Mouse (Mus musculus) frontal cortex, postnatal 14 days (tissue): ENCODE measurements around the gene Ctdnep1.
"Not testable (repeated sequence)": the region's sequence is repeated elsewhere in the genome, so short reads cannot be mapped to it uniquely, and the experiment has no call there.

Source experiments
- DNase-seq, 2 experiments: peaks; one replicate each; pipeline ENCODE4 v3.0.0; 2022; ENCODE audit warnings: low spot score in 2 of 2

Ctdnep1 gene

DNA sequence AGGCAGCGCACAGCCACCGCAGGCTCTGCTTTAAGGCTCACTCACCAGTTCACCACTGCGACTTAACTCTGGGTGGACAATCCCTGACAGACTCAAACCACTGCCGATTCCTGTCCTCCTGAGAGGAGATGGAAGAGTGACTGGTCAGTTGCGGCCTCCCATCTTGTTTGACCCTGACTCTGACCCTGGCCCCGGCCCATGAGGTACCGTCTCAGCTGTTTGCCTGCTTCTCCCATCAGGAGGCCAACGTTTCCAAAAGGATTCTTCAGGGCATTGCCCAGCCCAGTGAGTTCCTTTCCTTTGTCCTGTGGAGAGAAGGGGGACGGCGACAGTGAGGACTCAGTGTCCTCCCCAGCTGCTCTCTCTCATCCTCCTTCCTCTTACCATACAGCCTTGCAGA lies 30.0 kb downstream of the Ctdnep1 start:
- DNase-seq: no peak

DNA sequence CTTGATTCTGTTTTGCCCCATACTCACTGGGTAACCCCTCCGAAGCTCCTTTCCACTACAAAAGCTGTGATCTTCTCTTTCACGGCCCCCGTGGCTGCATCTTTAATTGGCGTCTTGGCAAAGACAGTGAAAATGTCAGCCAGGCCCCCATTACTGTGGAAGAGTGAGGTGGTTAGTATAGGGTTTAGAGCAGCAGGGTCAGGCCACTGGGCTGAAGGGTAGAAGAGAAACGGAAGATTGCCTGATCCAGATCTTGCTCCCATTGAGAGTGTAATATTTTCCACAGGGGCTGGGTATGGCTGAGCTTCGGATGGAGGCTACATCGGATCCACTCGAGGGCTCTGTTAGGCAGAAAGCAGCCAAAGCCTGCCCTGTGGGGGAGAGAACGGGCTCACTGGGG lies 32.0 kb downstream of the Ctdnep1 start:
- no peak for DNase-seq

DNA sequence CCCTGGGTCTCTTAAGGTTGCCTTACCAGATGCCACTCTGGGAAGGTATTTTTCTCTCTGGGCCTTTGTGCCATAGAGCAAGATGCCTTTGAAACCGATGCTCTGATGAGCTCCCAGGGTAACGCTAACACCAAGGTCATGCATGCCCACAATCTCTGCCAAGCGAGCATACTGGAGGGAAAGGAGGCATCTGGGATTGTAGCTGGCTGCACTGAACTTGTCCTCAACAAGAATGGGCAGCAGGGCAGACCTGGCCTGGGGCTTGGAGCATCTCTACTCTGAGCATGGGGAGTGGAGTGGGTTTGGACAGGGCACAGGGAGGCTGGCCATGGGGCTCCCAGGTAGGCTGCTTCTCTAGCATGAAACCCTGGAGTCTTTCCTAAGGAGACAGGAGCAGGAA lies 32.5 kb downstream of the Ctdnep1 start:
- no peak for DNase-seq

DNA sequence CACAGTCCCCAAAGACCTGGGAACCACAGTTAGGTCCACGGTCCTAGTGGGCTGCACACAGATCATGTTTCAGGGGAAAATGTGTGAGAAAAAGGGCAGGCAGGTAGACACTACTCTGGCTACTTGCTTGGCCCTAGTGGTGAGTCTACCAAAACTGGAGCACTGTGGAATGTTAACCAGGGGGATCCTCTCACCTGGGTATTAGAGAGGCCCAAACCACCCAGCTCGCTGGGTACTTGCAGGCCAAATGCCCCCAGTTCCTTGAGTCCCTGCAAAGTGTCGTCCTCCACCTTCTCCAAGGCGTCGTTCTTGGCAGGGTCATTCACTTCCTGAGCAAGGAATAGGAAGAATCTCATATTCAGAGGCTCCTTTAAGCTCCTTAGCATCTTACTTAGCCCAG lies 33.1 kb downstream of the Ctdnep1 start:
- DNase-seq: no peak

DNA sequence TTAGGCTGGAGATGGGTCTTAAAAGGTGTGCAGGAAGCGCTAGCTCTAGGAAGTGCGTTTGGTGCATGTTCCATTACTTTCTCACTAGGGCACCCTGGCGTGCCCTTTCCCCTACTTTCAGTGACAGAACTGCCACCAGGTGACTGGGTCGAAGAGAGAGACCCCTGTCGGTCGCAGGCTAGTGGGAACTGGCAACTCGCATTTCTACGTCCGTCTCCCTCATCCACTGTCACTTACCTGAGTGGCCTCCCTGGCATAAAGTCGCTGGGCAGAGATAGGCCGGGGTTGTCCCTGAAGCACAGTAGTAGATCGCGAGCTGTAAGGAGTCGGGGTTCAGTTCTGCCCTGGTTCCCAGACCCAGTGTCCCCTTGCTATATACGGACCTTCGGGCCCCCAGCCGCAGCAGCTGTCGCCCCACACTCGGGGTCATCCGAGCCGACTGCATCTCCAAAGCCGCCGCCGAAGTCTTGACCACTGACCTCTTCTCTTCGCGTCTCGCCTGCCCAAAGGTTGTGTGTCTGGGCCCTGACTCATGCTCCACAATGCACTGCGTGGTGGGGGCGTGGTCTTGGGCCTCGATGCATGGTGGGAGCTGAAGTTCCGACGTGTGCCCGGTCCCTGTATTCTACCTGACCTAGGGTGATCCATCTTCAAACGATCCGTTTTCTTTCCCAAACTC lies 34.1 kb downstream of the Ctdnep1 start, which contains the start of gene Acadvl:
Acadvl (minus strand) TSS at position 532 of the 679 bp plus-strand sequence.
- DNase-seq: peak; percentile 74 to 81

DNA sequence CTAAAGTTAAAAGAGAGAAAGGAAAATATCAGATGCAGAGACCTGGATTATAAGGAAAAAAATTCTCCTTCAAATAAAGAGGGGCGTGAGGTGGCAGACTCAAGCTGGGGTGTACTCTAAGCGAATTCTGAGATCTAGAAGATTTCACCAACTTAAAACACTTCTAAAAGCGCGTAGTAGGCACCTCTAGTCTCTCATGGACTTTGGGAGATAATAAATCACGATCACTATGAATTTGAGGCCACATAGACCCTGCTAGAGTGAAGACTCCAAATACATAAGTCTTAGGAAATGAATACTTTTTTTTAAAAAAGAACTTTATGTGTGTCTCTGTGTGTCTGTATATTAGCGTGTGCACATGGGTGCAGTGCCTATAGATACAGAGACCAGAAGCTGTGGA lies 34.7 kb downstream of the Ctdnep1 start:
- DNase-seq: no peak

DNA sequence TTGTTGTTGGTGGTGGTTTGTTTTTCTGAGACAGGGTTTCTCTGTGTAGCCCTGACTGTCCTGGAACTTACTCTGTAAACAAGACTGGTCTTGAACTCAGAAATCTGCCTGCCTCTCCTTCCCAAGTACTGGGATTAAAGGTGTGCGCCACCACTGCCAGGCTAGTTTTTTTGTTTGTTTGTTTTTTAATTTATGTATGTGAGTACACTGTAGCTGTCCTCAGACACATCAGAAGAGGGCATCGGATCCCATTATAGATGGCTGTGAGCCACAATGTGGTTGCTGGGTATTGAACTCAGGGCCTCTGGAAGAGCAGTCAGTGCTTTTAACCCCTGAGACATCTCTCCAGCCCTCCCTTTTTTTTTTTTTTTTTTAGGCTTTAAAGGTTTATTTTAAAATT lies 35.2 kb downstream of the Ctdnep1 start:
- DNase-seq: not testable (repeated sequence)

DNA sequence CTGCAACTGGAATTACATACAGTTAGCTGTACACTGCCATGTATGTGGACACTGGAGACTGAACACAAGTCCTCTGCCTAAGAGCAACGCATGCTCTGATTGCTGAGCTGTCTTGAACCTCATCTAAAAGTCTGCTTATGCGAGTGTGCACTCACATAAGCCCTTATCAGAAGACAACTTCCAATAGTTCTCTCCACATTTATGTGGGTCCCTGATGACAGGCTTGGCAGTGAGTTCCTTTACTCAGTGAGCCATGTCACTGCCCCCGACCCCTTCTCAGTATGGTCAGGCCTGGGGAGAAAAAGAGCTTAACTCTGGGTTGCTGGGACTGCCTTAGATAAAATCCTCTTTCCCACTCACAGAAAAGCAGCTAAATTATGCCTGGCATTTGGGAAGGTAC lies 35.7 kb downstream of the Ctdnep1 start, which contains the start of gene Dlg4:
Dlg4 (plus strand) TSS at position 274 of the 400 bp plus-strand sequence.
- DNase-seq: no peak

DNA sequence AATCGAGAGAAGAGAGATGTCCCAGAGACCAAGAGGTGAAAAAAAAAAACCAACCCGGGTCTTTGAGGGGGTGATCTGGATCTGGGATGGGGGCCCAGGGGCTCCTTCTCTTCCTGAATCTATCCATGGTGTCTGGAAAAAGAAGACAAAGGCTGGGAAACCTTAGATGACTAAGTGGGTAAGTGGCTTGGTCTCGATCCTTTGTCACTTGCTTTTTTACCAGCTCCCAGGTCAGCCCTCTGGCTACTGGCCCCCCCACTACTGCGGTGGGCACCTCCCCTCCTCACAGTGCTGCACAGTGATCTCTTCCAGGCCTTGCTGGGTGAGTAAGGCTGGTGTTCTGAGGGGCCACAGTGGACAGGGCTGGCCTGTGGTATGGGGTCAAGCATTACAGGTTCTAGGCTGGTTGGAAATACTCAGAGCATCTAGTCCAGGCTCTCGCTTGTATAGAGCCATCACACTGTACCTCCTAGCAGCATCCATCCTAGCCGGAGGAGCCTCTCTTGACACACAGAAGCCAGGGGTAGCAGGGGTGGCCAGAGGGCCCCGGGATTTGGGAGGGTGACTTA lies 36.3 kb downstream of the Ctdnep1 start:
- DNase-seq: no peak

DNA sequence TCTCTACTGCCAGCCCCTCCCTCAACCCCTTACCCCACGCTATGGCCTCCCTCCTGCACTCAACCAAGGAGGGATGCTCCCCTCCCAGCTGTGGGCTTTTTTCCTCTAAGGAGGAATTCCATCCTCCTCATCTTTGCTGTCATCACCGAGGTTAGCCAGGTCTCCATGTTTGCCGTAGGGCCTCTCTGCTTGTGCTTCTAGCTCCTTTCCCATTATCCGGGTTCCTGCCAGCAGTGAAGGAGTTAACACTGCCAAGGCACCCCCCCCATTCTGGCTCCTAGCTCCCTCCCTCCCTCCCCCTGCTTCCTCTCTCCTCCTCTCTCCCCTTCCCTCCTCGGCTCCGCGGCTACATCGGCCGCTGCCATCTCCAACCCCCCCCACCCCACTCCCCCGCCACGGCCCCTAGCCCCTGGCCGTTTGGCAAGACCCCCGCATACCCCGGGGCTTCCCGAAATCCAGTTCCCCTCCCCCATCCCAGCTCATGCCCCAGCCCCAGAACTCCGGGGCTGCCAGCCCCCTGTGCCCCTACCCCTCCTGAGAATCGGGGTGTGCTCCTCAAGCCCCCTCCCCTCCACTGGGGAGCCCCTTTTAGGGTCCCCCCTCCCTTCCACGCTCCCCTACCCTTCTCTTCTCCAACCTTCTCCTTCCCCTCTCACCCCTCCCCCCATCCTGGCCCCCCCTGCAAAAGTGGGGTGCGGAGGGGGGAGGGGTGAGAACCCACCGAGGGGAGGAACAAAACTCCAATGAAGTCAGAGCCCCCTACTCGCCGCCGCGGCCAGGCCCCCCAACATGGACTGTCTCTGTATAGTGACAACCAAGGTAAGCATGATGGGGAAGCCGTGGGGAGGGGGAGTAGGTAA lies 37.4 kb downstream of the Ctdnep1 start:
- DNase-seq: peak in 1 of 2 experiments; percentile 65

DNA sequence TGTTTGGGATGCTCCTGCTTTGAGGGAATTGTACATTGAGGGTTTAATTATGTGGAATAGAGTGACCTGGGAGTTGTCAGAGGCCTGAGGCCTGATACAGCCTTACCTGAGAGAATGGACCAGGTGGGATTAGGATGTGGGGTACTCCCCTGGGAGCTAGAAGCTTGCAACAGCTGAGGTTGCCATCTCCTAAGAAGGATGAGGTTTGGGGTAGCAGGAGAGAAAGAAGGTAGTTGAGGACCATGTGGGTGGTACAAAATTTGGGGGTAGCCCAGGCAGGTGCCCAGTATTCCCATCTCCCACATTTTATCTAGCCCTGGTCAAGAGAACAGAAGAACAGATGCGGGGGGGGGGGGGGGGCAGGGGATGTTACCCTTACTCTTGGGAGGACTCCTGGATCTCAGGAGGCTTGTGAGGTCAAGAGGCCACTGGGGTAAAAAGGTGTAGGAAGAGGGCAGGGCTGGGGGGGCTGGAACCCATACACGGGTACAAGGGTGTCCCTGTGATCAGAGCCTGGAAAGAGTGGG lies 38.6 kb downstream of the Ctdnep1 start:
- no peak for DNase-seq

DNA sequence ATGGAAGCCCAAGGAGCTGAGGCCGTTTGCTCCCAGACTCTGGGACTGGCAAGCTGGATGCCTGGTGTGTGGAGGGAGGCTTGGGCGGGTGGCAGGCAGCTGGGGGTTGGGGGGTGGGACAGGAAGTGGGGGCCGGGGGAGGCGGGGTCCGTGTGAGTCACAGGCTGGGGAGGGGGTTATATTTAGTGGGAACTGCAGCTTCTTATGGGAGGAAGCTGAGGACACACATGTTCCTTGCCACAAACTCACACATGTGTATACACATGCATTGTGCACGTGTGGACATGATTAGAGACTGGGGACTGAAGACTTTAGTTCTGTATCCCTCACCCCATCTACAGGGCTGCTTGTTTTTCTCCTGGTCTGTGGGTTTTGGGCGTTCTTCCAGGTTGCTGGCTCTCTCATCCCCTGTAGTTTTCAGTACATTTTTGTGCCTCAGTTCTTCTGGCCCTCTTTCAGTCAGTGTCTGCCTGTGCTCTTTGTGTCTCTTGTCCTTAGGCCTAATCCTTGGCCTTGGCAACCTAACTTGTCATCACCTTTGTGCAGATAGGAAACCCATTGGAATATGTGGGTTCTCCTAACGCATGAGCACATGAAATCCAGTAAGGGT lies 39.2 kb downstream of the Ctdnep1 start:
- DNase-seq: no peak

DNA sequence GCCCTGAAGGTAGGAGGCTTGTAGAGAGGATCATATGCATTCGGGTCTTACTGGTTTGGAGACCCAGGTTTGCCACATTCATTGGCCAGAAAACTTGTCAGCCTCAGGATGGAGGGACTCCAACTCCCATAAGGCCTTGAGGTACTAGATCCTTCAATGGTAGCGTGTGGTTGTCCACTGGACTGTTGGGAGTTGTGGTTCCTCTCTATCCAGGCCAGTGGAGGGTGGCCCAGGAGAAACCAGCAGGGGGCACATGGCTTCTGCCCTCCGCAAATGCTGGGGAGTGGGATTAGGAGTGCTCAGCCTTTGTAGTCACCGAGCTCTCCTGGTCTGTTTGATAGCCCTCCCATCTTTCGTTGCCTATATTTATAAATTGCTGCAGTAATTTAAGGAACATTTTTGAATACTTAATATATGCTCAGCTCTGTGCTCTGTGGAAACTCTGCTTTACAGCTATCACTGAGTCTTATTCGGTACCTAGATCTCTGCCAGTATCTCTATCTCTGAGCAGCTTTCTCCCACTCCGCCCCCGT lies 39.8 kb downstream of the Ctdnep1 start:
- DNase-seq: peak in 1 of 2 experiments; percentile 78

DNA sequence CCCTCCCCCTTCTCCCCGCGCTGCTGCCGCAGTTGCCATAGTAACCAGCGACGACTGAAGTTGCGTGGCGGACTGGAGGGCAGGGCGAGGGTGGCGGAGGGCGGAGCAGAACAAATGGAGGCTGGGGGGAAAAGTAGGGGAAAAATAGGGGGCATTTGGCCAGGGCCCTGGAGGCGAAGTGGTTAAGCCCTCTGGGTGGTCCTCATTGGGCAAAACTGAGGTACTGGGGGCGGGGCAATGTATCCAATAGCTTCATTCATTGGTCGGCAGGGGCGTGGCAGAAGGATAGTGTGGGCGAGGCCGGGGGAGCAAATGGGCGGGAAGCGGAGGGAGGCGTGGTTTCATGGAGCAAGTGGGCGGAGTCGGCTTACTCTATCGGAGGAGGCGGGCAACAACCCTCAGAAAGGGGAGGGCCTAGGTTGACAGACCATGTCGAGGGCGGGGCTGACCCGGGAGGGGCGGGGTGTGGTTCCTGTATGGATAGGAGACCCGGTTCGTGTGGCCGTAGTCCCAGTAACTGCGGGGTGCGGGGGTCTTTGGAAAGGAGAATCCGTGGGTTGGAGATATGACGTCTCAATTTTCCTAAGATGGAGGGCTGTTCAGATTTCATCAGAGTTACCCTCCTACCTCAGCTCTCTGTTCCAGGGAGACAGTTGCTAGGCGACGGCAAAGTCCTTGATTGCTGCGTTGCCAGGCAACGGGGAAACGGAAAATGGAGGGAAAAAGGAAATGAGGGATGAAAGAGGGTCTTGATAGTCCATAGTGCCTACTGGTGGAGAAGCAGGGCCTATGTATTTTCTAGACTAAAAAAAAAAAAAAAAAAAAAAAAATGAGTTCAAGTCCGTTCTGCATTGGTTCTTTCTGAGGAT lies 40.5 kb downstream of the Ctdnep1 start:
- peak; percentile 97 to 98 for DNase-seq

DNA sequence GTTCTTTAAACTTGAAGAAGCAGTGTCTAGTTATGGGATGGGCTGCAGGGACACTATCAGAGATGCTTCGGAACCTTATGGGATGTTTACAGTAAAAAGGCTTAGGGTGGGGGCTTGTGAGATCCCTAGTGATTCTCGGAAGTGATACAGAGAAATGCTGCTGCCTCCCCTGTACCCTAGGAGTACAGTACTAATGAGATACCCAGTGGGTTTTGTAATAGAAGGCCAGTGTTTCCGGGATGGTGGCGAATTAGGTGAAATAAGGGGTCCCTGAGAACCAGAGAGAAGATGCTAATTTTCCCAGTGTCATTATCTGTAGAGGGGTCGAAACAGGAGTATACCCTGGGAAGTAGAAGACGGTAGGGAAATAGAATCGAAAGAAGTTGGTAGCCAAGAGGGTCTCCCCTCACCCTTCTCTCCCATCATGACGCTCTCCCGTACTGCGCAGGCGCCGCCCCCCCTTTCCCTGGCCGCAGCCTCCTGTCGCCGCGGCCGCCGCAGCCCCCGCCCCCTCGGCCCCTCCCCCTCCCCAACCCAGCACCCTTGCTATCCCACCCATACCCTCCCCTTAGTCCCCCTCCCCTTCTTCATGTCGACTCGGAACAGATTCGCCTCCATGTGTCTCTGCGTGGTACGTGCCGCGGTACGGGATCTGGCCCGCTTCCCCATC lies 42.7 kb downstream of the Ctdnep1 start:
- DNase-seq: no peak

DNA sequence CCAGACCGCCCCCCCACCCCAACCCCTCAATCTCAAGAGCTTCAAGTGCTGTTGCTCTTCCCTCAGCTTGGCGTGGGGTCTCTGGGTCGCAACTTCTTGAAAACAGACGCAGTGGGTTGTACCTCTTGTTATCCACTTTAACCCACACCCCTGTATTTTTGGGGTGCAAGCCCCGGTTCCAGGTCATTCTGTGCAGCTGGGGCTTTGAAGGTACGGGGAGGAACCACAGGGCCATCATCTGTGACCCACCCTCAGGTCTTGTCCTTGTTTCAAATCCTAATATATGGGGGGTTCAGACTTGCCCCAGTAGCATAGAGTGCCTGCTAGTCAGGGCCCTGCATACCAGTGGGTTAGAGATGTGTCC lies 43.2 kb downstream of the Ctdnep1 start:
- DNase-seq: no peak

DNA sequence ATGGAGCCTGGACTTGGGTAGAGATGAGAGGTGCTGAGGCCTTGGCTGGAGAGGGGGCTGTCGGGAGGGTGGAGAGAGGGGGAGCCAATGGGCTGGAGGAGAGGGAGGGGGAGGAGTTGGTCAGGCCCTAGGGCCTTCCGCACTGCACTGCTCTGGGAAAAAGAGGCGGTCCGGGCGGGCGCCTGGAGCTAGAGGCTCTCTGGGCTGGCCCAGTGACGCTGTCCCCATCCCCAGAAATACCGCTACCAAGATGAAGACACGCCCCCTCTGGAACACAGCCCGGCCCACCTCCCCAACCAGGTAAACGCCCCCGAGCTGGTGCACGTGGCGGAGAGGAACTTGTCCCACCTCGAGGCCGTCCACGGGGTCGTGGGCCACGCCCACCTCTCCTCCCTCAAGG lies 45.7 kb downstream of the Ctdnep1 start:
- DNase-seq: peak in 1 of 2 experiments; percentile 38

DNA sequence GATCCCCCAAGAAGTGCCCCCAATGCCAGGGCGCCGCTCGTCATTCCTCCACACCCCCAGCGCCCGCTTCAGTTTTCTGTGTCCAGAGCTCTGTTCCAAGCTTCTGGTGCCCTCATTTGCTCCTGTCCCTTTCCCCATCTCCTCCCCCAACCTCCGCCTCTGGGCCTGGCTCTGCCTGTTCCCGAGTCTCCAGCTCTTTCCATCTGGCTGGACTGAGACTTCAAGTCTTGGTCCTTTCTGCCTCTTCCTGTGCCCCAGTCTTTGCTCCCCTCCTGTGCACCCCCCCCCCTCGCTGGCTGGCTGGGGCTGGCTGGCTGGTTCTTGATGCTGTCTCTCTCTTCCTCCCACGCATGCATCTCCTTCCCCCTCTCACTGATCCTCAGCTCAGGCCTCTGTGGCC lies 46.4 kb downstream of the Ctdnep1 start:
- DNase-seq: peak in 1 of 2 experiments; percentile 30

DNA sequence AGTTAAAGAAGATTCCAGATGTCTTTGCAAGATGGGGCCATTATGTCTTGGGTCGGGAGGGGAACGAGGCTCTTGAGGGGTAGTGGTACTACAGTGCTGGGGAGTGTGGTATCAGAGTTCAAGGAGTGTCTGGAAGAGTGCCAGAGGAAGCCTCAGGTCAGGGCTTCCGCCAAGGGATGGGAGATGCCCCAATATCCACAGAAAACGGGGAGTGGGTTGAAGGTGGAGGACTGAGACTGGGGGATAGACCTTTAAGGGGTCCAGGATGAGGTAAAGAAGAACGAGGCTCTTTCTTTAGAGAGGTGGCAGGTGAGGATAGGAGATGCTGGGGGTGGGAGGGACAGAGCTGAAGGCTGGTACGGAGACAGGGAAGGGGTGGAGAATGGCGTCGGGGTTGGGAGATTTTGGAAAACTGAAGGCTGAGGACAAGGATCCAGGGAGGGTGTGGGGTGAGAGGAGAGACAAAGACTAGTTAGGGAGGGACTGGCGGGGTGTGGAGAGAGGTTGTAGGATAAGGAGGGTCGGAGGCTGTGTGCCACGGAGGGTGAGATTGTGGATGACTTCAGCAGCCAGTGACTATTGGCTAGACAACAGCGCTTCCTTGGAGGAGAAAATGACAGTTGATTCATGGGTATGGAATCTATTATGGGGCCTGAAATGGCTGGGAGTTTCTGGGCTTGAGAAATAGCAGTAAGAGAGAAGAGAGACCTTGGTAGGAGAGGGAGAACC lies 47.6 kb downstream of the Ctdnep1 start:
- DNase-seq: no peak
